Mouse (Mus musculus) thymus, adult 2 months (tissue): Measurements from ENCODE around the gene Lkaaear1.

ENCODE experiments used
- CTCF ChIP-seq: fragments of 200-500 bp; IDR thresholded peaks from 2 replicates; pipeline ENCODE4 v1.5.1; 2012; ENCODE audit warnings: mild to moderate bottlenecking, control low read depth, low read length, moderate library complexity, borderline replicate concordance; ENCODE audit not compliant: control insufficient read depth, poor library complexity, insufficient read depth; ENCODE audit errors: extremely low read depth
- POLR2A ChIP-seq: fragments of 200-500 bp; IDR thresholded peaks from 2 replicates; pipeline ENCODE4 v1.6.1; 2012; ENCODE audit warnings: mild to moderate bottlenecking, low read length, control low read depth, moderate library complexity; ENCODE audit not compliant: control insufficient read depth, poor library complexity, insufficient read depth; ENCODE audit errors: extremely low read depth

DNA sequence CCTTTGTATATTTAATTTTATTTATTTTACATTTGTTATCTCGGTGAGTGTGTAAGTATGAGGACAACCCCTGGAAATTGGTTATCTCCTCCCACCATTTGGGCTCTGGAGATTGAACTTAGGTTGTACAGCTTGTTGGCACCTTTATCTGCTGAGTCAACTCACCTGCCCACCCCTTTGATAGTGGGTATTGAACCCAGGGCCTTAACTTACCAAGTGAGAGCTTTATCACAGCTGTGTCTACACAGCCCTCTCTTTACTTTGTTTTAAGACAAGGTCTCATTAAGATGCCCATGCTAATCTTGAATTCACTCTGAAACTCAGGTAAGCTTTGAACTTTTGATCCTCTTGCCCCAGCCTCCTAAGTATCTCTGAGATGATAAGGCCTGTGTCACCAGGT lies 16.3 kb downstream of the Lkaaear1 start:
- TF ChIP-seq CTCF = no peak
- no peak for TF ChIP-seq POLR2A
